Mouse (Mus musculus) frontal cortex, postnatal 36 days (tissue): ENCODE measurements at regions not wholly inside any gene's neighbourhood (a gene's known extent, or its start where the extent isn't known, plus 50 kb on each side); places are given as distances from the start of the nearest gene placed in this dataset.
"Not testable (repeated sequence)": the region's sequence is repeated elsewhere in the genome, so short reads cannot be mapped to it uniquely, and the experiment has no call there.

ENCODE experiments used
- DNase-seq, 2 experiments: peaks; one replicate each; pipeline ENCODE4 v3.0.0; 2022; ENCODE audit warnings: low spot score in 2 of 2

DNA sequence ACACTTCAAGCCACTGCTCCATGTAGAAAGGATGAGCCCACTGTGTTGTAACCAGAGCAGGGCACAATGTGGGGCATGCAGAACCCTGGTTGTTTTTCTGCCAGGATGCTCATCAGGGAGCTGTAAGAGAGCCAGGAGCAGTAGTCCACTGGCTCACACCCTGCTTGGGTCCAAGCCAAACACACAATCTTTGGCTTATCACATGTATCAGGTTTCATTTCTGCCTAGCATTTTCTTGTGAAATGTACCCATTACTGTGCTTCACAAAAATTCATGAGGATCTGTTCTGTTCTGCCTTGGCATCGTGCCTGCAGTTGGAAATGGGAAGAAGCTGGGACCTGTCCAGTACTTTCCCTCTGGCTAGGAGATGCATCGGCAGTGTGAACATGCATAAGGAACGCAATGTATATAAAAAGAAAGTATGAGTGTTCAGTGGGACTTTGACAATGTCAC, 491.6 kb upstream of the Igfbp3 start:
- peak; percentile 38 to 64 for DNase-seq

DNA sequence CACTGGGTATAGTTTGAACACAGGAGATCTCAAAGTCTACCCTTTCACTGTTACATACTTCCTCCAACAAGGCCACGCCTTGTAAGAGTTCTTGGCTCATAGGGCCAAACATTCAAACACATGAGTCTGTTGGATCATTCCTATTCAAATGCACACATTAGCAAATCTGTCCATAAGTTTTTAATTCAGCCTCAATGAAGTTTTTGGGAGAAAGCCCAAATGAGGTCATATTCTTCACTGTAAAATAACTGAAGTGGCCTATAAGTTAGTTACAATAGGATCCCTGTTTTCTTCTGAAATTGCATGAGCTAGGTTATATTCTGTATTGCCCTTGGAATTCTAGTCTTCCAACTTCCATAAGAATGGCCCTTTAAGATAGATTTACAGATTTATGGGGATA, 483.9 kb upstream of the Igfbp3 start:
- DNase-seq, result no peak

DNA sequence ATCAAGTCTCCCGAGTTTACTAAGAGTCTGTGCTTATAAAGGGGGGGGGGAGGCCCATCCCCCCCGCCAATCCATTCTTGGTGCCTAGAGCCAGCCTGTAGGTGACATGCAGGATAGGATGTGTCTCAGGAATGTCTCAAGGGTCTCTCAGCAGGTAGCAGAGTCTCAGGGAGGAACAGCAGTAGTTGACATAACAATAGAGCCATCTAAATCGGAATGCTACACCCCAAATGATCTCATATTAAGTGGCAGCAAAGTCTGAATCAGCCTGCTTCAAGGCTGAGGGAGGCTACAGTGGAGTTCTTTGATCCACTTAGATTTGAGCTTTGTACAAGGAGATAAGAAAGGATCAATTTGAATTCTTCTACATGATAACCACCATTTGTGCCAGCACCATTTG, 476.0 kb upstream of the Igfbp3 start:
- DNase-seq, result not testable (repeated sequence)

DNA sequence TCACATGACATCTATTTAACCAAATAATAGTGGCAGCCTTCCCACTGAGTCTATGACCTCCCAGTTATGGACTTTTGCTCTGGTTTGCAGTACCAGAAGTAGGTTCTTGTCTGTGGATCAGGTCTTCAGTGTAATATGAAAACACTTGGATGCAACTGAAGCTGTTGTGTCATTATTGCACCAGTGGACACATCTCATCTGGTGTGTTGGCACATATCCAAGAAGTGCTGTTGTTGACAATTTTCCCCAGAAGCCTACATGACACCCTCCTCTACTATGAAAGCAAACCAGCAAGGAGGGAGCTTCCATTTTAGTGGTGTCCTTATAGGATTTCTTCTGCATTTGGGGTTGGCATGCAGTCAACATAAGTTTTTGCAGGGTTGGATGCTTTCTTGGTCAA, 459.1 kb upstream of the Igfbp3 start:
- no peak for DNase-seq

DNA sequence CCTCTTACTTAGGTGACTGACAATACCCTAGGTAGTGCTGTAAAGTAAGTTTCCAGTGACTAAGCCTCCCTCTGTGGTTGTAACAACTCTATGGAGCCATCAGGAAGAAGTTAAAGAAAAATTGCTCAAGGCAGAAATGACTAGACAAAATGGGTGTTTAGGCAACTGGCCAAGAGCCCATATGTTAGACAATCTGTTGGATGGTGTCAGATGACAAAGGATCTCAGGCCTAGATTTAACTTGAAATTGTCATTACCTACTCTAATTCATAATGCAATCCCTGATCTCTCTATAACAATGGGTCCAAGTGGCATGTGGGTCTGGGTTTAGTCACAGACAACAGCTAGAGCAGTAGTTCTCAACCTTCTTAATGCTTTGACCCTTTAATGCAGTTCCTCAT, 416.9 kb upstream of the Igfbp3 start:
- DNase-seq, result peak; percentile 38 to 62

DNA sequence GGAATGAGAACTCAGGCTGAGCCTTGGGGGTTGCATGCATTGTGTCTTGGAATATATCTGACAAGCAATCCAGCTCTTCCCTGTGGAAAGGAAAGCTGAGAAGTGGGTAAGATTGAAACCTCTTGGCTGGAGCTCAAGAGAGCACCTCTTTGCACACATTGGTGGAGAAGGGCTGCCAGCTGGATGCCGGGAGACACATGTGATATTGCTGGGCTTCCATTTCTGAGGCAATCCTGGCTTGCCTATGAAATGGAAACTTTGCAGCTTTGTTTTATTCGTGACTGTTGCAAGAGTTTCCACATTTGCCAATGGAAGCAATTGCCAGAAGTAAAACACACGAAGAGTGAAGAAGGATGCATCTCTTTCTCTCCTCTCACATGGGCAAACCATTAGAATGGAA, 411.5 kb upstream of the Igfbp3 start:
- DNase-seq, result peak; percentile 7 to 28

DNA sequence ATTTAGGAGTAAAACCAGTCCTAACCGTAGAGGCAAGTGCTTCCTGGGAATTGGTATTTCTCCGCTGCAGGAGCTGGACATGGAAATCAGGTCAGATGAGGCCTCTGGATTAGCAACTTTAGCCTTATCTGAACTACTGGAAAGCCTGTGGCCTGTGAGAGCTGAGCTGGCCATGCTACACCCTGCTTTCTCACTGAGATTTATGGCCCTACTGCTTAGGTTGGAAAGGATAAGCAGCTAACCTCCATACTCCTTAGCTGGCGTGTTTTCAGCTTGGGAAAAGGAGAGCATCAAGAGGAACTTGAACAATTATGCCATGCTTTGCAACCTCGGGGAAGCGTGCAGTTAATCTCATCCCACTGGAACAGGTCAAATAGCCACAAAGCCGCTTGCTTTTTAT, 406.6 kb upstream of the Igfbp3 start:
- no peak for DNase-seq

DNA sequence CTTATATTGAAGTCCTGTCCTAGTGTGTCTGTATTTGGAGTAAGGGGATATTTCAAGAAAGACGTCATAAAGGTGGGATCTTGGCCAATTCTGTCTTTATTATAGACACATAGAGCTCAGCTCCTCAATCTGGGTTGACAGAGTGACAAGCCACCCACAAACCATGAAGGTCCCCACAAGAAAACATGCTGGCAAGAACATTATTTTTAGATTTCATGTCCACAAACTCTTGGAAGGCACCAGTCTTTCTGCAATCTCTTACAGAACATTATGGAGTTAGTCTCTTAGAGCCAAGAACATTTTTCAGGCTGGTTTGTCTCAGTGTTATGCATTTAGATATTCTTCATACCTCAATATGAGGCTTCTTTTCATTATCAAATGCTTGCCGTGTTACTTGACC, 397.0 kb upstream of the Igfbp3 start:
- no peak for DNase-seq

DNA sequence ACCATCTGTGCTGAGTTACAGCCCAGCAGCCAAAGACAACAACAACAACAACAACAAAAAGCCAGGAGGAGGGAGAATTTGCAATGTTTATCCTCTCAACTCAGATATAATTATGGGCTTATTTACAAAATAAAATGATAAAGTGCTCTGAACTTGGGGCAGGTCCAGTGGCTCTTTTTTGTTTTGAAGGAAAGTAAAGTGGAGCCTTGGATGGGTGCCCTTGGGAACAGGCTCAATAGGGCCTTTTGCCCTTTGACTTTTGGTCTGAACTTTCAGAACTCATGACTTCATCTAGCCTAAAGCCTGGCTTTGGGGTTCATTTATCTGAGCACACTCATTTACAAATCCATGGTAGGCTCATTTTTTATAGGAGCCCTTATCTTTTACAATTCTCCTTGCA, 396.2 kb upstream of the Igfbp3 start:
- DNase-seq, result no peak

DNA sequence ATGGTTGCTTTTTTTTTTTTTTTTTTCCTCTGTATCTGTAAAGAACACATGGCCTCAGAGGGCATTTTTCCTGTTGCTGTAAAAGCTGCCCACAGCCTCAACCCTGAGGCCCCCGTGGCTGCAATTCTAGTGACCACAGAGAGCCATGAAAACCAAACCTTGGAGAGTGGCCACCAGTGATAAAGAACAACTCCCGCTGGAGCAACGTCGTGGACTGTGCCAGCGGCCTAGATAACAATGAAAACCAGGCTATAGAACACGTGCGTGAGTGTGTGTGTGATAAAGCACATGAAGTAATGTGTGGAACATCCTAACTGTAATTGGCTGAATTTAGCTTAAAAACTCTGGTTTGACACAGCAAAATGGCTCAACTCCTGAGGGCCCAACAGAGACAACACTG, 392.9 kb upstream of the Igfbp3 start:
- no peak for DNase-seq

DNA sequence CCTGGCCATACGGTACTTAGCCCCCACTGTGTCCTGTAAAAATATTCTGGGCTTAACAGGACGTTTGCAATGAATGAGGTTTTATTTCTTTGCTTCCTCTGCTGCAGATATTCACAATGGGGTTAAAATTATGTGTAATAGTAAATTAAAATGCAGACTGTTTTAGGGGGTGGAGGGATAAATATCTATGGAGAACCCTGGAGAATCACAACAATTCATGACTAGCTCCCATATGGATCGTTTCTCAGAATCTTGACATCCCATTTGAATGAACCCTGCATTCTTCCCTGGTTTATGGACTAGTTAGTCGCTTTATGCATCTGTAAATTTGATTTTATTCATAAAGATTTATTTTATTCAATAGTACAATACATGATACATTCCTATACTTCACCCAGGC, 378.3 kb upstream of the Igfbp3 start:
- no peak for DNase-seq

DNA sequence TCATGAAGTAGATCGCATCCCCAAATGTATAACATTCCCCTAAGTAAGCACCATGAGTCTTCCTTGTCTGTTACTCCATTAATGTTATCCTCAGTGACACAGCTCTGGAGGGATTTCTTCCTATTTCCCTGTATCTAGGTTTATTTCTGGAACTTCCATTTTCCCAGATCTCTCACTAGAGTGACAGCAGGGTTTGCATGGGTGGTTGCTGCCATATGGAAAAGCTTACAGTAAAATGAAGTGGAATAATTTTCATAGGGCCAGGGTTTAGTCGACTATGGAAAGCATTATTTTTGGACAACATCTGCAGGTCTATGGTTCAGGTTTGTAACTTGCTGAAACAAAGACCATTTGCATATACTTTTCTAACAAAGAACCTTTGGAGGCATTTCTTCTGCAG, 369.6 kb upstream of the Igfbp3 start:
- peak; percentile 17 to 66 for DNase-seq

DNA sequence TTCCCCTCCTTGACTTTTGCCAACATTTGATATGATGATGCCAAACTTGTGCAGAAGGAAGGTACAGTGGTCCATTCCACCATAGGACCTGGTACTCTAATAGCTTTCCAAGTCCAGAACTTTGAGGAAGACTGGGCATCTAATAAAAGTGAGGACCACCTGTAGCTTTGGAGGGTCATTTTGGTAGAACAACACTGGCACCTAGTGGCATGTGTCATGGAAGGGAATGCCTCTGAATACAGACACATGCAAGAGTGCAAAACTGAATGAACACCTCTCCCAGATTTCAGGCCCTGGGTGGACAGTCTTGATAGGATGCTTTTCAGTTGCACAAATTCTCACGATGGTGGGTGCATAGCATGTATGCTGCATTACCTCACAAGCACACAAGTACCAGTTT, 354.8 kb upstream of the Igfbp3 start:
- DNase-seq, result peak in 1 of 2 experiments; percentile 25

DNA sequence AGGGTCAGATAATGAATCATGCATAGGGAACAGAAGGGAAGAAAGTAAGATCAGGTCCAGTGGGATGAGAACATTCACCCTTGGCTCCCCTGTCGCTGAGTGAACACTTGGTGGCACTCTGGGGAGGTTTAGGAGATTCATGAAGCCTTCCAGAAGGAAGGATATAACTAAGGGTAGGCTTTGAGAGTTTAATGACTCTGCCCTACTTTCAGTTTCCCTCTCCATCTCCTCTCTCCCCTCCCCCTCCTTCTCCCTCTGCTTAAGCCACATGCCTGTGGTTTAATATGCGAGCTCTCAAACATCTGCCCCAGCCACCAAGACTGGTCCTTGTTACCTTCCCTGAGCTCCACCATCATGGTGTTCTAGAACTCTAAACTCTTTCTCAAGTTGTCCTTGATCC, 348.3 kb upstream of the Igfbp3 start:
- no peak for DNase-seq

DNA sequence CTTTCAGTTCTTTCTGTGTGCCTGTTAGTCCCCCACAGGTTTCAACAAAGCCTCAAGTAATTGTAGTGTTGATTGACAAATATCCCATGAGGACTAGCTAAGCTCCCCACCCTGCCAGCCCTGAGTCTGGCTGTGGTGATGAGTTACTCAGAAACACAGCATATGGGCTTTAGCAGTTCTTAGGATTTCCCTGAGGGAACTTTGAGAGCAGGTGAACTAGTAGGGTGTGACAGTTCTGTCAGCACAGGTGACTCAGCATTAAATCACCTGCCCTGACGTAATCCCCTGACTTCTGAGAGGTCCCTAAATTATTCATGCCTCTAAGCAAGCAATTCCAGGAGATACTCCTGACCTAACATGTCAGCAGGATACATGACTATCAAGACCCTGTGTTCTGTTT, 347.7 kb upstream of the Igfbp3 start:
- DNase-seq, result no peak

DNA sequence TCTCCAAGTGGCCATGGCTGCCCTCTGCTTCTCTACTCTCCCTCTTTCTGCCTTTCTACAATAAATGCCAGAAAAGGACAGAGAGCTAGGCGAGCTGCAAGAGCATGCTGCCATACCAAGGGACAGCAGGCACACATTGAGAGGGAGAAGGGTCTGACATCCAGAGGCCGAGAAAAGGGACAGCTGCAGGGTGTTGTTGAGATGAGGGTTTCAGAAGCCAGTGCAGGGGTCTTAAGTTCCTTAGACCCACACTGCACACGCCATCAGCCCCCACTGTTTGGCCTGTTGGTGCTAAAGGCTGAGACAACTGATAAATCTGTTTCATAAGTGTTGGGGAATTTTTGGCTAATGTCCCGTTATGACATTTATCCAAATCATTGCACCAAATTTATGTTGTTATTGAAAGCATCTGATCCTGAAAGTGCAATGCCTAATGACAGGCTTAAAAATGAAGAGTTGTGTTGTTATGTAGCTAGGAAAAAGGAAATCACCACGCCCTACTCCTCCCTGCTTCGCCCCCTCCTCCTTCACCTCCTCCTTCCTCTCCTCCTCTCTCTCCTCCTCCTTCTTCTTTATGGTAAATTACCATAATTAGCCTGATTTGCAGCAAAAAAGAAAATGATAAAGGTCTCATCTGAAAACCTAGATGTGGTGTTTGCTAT, 342.0 kb upstream of the Igfbp3 start:
- DNase-seq, result no peak

DNA sequence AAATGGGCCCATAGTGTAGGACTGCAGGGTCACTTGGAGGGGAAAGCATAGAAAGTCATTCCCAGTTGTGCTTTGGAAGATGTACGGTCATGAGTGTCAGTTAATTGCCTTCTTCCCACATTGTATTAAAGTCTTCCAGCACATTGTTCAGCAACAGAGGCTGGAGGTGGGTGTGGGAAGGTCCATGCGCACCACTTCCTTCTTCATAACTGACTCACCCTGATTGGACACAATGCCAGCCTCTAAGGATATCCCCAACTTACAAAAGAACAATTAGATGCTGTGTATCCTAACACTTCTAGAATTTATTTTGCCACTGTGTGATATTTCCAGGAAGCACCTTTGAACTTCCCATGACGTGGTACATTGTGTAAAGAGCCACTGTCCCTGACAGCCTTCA, 338.4 kb upstream of the Igfbp3 start:
- DNase-seq, result no peak

DNA sequence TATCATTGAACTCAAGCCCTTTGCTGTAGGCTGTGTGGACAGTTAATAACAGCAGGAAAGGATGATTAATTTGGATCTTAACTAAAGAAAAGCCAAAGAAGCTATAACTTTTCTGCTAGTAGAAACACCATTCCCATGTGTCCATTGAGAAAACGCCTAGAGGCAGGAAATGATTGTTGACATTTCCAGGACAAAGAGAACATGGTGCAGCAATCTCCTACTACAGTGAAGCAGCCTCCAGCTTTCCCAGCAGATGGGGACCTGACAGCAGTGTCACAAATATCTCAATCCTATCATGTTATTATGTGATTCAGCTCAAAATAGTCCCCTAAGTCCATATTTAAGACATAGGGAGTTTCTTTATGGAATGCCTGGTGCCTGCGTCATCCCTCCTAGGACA, 334.1 kb upstream of the Igfbp3 start:
- DNase-seq, result no peak

DNA sequence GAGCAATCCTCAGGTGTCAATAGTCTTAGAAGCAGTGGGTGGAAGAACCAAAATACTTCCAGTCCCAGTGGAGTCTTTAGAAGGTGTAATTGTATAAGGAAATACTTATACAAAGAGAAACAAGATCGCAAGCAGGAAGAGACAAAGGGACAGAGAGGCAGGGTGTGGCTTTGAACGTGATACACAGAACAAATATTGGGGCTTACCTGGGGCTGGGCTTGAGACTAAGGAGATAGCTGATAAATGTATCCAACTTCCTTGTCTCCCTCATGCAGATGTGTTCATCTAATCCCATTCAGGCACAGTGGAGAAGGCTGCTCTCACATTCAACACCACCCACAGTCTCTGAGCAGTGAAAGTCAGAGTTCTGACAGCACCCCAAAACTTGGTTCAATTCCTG, 331.9 kb upstream of the Igfbp3 start:
- DNase-seq, result no peak

DNA sequence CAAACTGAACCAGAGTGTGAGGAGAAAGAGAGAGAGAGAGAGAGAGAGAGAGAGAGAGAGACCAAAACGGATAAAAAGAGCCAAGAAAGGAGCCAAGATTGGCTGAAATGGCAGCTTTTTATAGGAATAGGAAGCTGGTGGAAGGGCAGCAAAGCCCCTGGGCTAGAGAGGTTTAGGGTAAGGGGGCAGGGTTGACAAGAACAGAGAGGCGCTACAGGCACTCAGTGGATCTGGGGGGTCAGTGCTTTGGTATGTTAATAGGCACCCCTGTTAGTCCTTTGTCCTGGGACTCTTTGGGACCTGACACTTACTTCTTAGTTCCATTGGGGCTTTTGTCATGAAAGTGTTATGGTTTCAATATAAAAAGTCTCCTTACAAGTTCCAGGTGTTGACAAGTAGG, 320.9 kb upstream of the Igfbp3 start:
- no peak for DNase-seq

DNA sequence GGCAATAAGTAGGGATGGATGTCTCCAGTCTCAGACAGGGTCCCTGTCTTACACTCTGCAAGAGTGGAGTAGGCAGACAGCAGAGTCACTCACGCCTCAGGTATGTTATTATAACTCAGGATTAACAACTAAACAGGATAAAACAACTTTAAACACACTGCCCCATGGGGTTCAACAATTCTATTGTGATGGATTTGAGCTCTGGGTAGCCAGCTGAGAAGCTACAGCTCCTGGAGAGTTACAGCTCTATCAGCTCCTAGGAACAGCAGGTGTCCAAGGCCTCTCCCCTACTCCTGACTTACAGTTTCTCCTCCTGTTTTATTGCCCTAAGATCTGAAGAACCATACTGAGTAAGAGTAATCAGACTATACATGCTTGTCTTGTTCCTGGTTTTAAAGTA, 319.6 kb upstream of the Igfbp3 start:
- DNase-seq, result no peak

DNA sequence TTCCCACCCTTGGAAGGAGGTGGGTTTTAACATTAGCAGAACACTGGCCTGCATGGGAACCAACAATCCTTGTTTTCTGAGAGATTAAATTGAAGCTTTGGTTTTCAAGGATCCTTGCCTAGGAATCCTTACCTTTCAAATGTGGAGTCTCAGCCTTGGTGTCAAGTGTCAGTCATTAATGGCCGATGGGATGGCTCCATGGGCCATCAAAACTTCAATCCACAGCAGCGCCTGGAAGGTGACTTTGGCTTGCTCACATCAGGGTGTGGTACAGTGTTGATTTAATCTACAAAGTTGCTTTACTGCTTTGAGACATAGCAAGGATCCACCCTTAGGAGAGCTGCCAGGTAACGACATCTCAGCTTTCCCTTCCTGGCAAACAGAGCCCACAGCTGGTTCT, 318.1 kb upstream of the Igfbp3 start:
- DNase-seq, result no peak

DNA sequence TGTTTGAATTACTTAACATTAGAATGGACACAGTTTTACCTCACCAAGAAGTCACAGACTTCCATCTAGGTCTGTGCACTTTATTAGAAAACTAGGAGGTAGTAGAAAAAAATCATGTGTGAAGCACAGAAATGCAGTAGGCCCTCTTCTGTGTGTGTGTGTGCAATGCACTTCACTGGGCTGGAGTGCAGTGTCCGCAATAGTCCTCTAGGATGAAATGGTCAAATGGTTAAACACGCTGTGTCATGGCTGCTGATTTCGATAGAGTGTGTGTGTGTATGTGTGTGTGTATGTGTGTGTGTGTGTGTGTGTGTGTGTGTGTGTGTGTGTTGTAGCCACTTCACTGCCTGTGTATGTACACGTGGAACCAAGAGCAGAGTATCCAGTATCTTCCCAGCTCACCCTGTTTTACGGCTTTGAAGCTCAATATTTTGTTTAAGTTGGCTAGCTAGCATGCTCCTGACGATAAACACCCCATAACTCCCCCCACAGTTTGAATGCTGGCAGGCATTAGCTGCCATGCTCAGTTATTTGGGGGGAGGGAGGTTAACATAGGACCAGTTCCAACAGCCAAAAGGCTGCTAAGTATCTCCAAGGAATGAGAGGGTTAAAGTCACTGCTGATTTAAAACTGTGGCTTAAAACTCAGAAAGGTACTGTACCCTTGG, 316.9 kb upstream of the Igfbp3 start:
- no peak for DNase-seq

DNA sequence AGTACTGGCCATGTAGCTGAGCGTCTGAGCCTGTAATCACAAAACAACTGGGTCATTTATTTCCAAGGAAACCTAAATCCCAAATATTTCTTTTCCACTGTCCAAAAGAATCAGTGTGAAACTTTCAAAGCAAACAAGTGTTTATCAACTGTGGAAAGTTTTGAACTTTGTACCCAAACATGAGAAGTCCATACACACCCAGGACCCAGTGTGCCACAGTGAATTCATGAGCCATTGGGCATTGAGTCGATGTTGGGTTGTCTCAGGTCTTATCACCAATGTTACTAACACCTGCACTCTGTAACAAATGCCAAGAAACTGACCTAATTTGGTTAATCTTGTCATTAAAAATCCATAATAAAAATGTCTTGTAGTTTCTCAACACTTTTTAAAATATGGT, 305.8 kb upstream of the Igfbp3 start:
- DNase-seq, result no peak
